Mouse (Mus musculus) MEL (cell line): Measurements from ENCODE around the gene Npcd. TPM values are rescaled to one million over a fixed set of nuclear protein-coding genes. Genes with fewer than 3 reads are reported as not detected.
A peak's percentile ranks its signal among the peaks of the same experiment; 100 is the strongest.

Experiments
- DNase-seq: peaks from one replicate; pipeline ENCODE4 v3.0.0; 2011; ENCODE audit warnings: low read depth, low spot score
- H3K27ac ChIP-seq: 2 replicates; pipeline ENCODE4 v1.5.1; 2012; ENCODE audit warnings: low read depth, mild to moderate bottlenecking, control low read depth, low read length, moderate library complexity; ENCODE audit not compliant: control insufficient read depth
- H3K27me3 ChIP-seq, 2 experiments: fragments of 150-350 bp in 1 of 2; sonication (generic) in 1 of 2; 2 replicates each; pipeline ENCODE4 v1.6.1; 2012; ENCODE audit warnings: low read length in 2 of 2, mild to moderate bottlenecking in 2 of 2, improper control_type of control experiment in 1 of 2, moderate library complexity in 1 of 2; ENCODE audit not compliant: insufficient read depth in 2 of 2, control insufficient read depth in 1 of 2
- H3K36me3 ChIP-seq, 2 experiments: 2 replicates each; pipeline ENCODE4 v1.6.1; 2012 to 2014; ENCODE audit warnings: low read length in 2 of 2, improper control_type of control experiment in 1 of 2, inconsistent platforms in 1 of 2, mild to moderate bottlenecking in 1 of 2; ENCODE audit not compliant: insufficient read depth in 2 of 2, control insufficient read depth in 1 of 2
- H3K4me1 ChIP-seq, 2 experiments: fragments of 150-350 bp in 1 of 2; sonication (generic) in 1 of 2; 2 replicates each; pipeline ENCODE4 v1.6.1; 2012; ENCODE audit warnings: low read length in 2 of 2, improper control_type of control experiment in 1 of 2, mild to moderate bottlenecking in 1 of 2; ENCODE audit not compliant: insufficient read depth in 2 of 2, control insufficient read depth in 1 of 2
- H3K4me3 ChIP-seq, 2 experiments: fragments of 150-350 bp in 1 of 2; sonication (generic) in 1 of 2; 2 replicates each; pipeline ENCODE4 v1.5.1; 2012; ENCODE audit warnings: low read depth in 2 of 2, low read length in 2 of 2, mild to moderate bottlenecking in 2 of 2, moderate library complexity in 2 of 2, control low read depth in 1 of 2, improper control_type of control experiment in 1 of 2; ENCODE audit not compliant: control insufficient read depth in 1 of 2, insufficient read depth in 1 of 2
- H3K79me2 ChIP-seq: 2 replicates; pipeline ENCODE4 v1.6.1; 2012; ENCODE audit warnings: mild to moderate bottlenecking, low read length, moderate library complexity; ENCODE audit not compliant: control insufficient read depth, poor library complexity, insufficient read depth
- H3K9ac ChIP-seq: 2 replicates; pipeline ENCODE4 v1.6.1; 2012; ENCODE audit warnings: low read depth, mild to moderate bottlenecking, control low read depth, low read length, moderate library complexity; ENCODE audit not compliant: control insufficient read depth, poor library complexity, severe bottlenecking
- H3K9me3 ChIP-seq: fragments of 150-350 bp; sonication (generic); replicated peaks from 2 replicates; pipeline ENCODE4 v1.6.1; 2012; ENCODE audit warnings: mild to moderate bottlenecking, low read length, improper control_type of control experiment, moderate library complexity; ENCODE audit not compliant: insufficient read depth
- BHLHE40 ChIP-seq: IDR thresholded peaks from 2 replicates; pipeline ENCODE4 v1.6.1; 2012; ENCODE audit warnings: low read depth, mild to moderate bottlenecking, inconsistent platforms, low read length, improper control_type of control experiment, borderline replicate concordance
- CHD2 ChIP-seq: IDR thresholded peaks from 2 replicates; pipeline ENCODE4 v1.6.1; 2011; ENCODE audit warnings: low read length, improper control_type of control experiment
- CTCF ChIP-seq, 3 experiments: IDR thresholded peaks in 2 of 3; conservative IDR thresholded peaks in 1 of 3; 2 replicates each; pipeline ENCODE4 v1.5.1; 2011 to 2012; ENCODE audit warnings: low read length in 3 of 3, low read depth in 2 of 3, mild to moderate bottlenecking in 2 of 3, improper control_type of control experiment in 1 of 3, inconsistent platforms in 1 of 3, mixed read lengths in 1 of 3, moderate library complexity in 1 of 3; ENCODE audit not compliant: control insufficient read depth in 1 of 3, insufficient read depth in 1 of 3, poor library complexity in 1 of 3, severe bottlenecking in 1 of 3
- ELF1 ChIP-seq: IDR thresholded peaks from 2 replicates; pipeline ENCODE4 v1.6.1; 2014; ENCODE audit warnings: low read depth, mild to moderate bottlenecking, inconsistent platforms, low read length, improper control_type of control experiment, moderate library complexity
- ETS1 ChIP-seq: IDR thresholded peaks from 2 replicates; pipeline ENCODE4 v1.6.1; 2012; ENCODE audit warnings: low read depth, mild to moderate bottlenecking, inconsistent platforms, low read length, improper control_type of control experiment, moderate library complexity
- GABPA ChIP-seq: IDR thresholded peaks from 2 replicates; pipeline ENCODE4 v1.6.1; 2012; ENCODE audit warnings: low read depth, mild to moderate bottlenecking, inconsistent platforms, low read length, improper control_type of control experiment, moderate library complexity
- GATA1 ChIP-seq: IDR thresholded peaks from 2 replicates; pipeline ENCODE4 v1.6.1; 2011; ENCODE audit warnings: low read depth, low read length, improper control_type of control experiment
- MEF2A ChIP-seq: IDR thresholded peaks from 2 replicates; pipeline ENCODE4 v1.6.1; 2014; ENCODE audit warnings: low read depth, mild to moderate bottlenecking, inconsistent platforms, low read length, improper control_type of control experiment; ENCODE audit not compliant: poor library complexity, insufficient replicate concordance, severe bottlenecking; ENCODE audit errors: extremely low read depth
- MXI1 ChIP-seq: IDR thresholded peaks from 2 replicates; pipeline ENCODE4 v1.6.1; 2011; ENCODE audit warnings: mild to moderate bottlenecking, low read depth, low read length, improper control_type of control experiment
- MYC ChIP-seq: IDR thresholded peaks from 2 replicates; pipeline ENCODE4 v1.6.1; 2011; ENCODE audit warnings: low read depth, mild to moderate bottlenecking, low read length, improper control_type of control experiment, moderate library complexity
- NELFE ChIP-seq: IDR thresholded peaks from 2 replicates; pipeline ENCODE4 v1.6.1; 2011; ENCODE audit warnings: low read depth, low read length, improper control_type of control experiment
- NRF1 ChIP-seq: IDR thresholded peaks from 2 replicates; pipeline ENCODE4 v1.6.1; 2014; ENCODE audit warnings: low read depth, mild to moderate bottlenecking, inconsistent platforms, low read length, improper control_type of control experiment, moderate library complexity; ENCODE audit not compliant: poor library complexity, insufficient read depth, severe bottlenecking
- POLR2A ChIP-seq, 2 experiments: IDR thresholded peaks; 2 replicates each; pipeline ENCODE4 v1.6.1; 2011 to 2012; ENCODE audit warnings: low read length in 2 of 2, mild to moderate bottlenecking in 2 of 2, control low read depth in 1 of 2, improper control_type of control experiment in 1 of 2, low read depth in 1 of 2, moderate library complexity in 1 of 2; ENCODE audit not compliant: control insufficient read depth in 1 of 2, insufficient read depth in 1 of 2, poor library complexity in 1 of 2
- POLR2AphosphoS2 ChIP-seq: IDR thresholded peaks from 2 replicates; pipeline ENCODE4 v1.6.1; 2011; ENCODE audit warnings: low read length, improper control_type of control experiment
- POLR2AphosphoS5 ChIP-seq: IDR thresholded peaks from 2 replicates; pipeline ENCODE4 v1.6.1; 2012; ENCODE audit warnings: low read depth, borderline replicate concordance, mild to moderate bottlenecking, inconsistent platforms, low read length, moderate library complexity, mixed read lengths
- RAD21 ChIP-seq: IDR thresholded peaks from 2 replicates; pipeline ENCODE4 v1.6.1; 2011; ENCODE audit warnings: mild to moderate bottlenecking, low read depth, low read length, improper control_type of control experiment
- RCOR1 ChIP-seq: IDR thresholded peaks from 2 replicates; pipeline ENCODE4 v1.6.1; 2012; ENCODE audit warnings: low read depth, mild to moderate bottlenecking, inconsistent platforms, low read length, improper control_type of control experiment
- SIN3A ChIP-seq: IDR thresholded peaks from 2 replicates; pipeline ENCODE4 v1.6.1; 2012; ENCODE audit warnings: low read length, improper control_type of control experiment, inconsistent platforms
- TBP ChIP-seq: IDR thresholded peaks from 2 replicates; pipeline ENCODE4 v1.8.0; 2011; ENCODE audit warnings: low read depth, low read length, improper control_type of control experiment
- ZNF384 ChIP-seq: IDR thresholded peaks from 2 replicates; pipeline ENCODE4 v1.6.1; 2012; ENCODE audit warnings: low read depth, mild to moderate bottlenecking, inconsistent platforms, low read length, improper control_type of control experiment
- polyA plus RNA-seq, 2 experiments: library from polyadenylated mRNA; stranded (reverse) in 1 of 2; unstranded in 1 of 2; fragments of >175 nt in 1 of 2; fragments of >200 nt in 1 of 2; gene quantifications; 2 replicates each; pipeline versions ENCODE4 v1.2.1 to v1.2.4; 2012; ENCODE audit warnings: low replicate concordance in 2 of 2, low read depth in 1 of 2; ENCODE audit not compliant: insufficient read length in 2 of 2, insufficient read depth in 1 of 2, missing spikeins in 1 of 2
- total RNA-seq: library from RNA; depleted of rRNA; stranded (reverse); fragments of 300-350 nt; gene quantifications from 2 replicates; pipeline ENCODE4 v1.2.3, GENCODE M21; 2012

The Npcd gene
- total and polyA plus RNA-seq, 3 experiments, result not detected

DNA sequence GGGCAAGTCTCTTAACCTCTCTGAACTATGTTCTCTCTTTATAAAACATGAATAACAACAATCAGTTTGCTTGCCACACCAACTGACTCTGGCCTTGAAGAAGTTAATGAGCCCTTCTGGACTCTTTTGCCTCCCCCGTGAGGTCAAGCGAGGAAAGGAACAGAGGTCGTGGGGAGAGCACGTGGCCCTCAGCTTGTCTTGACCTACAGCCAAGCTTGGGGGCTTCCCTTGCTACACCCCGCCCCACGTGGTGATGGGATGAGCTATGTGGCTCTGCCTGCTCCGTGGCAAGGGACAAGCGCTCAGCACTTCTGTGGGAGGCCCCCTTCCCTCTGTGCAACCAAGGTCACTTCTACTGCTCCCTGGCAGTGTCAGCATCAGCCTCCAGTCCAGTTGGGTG is 89.3 kb downstream of the Npcd start:
- TF ChIP-seq NELFE (no peak), ZNF384 (no peak), BHLHE40 (no peak), POLR2AphosphoS5 (no peak), POLR2A (IDR thresholded peaks at IDR 0.05; ENCODE audit: control insufficient read depth in 1 of 2, insufficient read depth in 1 of 2, low read depth in 1 of 2, low read length in 2 of 2, poor library complexity in 1 of 2) (no peak), MXI1 (no peak), RAD21 (no peak), ELF1 (no peak), TBP (no peak)
- Histone ChIP-seq H3K79me2 (no peaks in the 10 kb centered on the region; the same call in 1 of the 2 replicates), H3K27me3 (no peaks in the 10 kb centered on the region), H3K4me3 (no peak overlapping the region), H3K9ac (no peak overlapping the region), H3K4me1 (peaks cover 0 to 16% of the 10 kb centered on the region in 2 experiments; a peak in 2 of 4 replicates), H3K27ac (no peak overlapping the region), H3K9me3 (no peaks in the 10 kb centered on the region), H3K36me3 (peaks cover 0 to 11% of the 10 kb centered on the region in 2 experiments; a peak in 2 of 4 replicates)
- DNase-seq, result no peak

DNA sequence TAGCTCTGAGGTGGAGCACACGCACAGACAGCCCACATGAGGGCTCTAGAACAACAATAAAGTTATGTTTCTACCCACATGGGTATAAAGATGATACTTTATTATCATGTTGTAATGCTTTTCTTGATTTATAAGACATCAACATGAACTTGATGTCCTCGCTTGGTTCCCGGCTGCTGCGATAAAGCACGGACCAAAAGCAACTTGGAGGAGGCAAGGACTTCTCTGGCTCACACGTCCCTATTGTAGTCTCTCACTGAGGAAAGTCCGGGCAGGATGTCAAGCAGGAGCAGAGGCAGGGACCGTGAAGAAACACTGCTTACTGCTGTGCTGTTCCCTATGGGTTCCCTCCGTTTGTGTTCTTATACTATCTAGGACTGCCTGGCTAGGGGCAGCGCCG is 90.0 kb downstream of the Npcd start:
- Histone ChIP-seq H3K79me2 (no peaks in the 10 kb centered on the region; the same call in 1 of the 2 replicates), H3K27ac (no peak overlapping the region), H3K9me3 (no peaks in the 10 kb centered on the region), H3K27me3 (no peaks in the 10 kb centered on the region), H3K36me3 (peaks cover 0 to 11% of the 10 kb centered on the region in 2 experiments; a peak in 2 of 4 replicates), H3K4me1 (peaks cover 0 to 16% of the 10 kb centered on the region in 2 experiments; a peak in 2 of 4 replicates), H3K4me3 (no peak overlapping the region), H3K9ac (no peak overlapping the region)
- no peak for TF ChIP-seq POLR2AphosphoS2
- no peak for TF ChIP-seq ELF1
- no peak for TF ChIP-seq CHD2
- no peak for TF ChIP-seq NRF1
- TF ChIP-seq BHLHE40, result no peak
- TF ChIP-seq GATA1, result no peak
- TF ChIP-seq ZNF384, result no peak
- TF ChIP-seq MEF2A, result no peak
- no peak for DNase-seq

- Histone ChIP-seq H3K79me2 (no peaks in the 10 kb centered on the region; the same call in 1 of the 2 replicates), H3K9ac (peak overlapping the region; percentile 74), H3K27me3 (no peaks in the 10 kb centered on the region), H3K4me3 (peak overlapping the region; percentile 65 to 82), H3K36me3 (peaks cover 0 to 11% of the 10 kb centered on the region in 2 experiments; a peak in 2 of 4 replicates), H3K4me1 (peaks cover 0 to 16% of the 10 kb centered on the region in 2 experiments; a peak in 2 of 4 replicates), H3K9me3 (no peaks in the 10 kb centered on the region), H3K27ac (no peak overlapping the region)
- DNase-seq, result no peak
- no peak for TF ChIP-seq ETS1
- TF ChIP-seq TBP, result no peak
- TF ChIP-seq CTCF (IDR thresholded peaks at IDR 0.05 in 2 of 3, conservative IDR thresholded peaks at IDR 0.05 in 1 of 3; ENCODE audit: control insufficient read depth in 1 of 3, insufficient read depth in 1 of 3, low read depth in 2 of 3, low read length in 3 of 3, poor library complexity in 1 of 3, severe bottlenecking in 1 of 3), result no peak
- peak; percentile 45; the same call in 1 of the 2 replicates for TF ChIP-seq MYC
- TF ChIP-seq GATA1, result no peak
- no peak for TF ChIP-seq ELF1
- TF ChIP-seq NELFE, result no peak; the same call in 1 of the 2 replicates
- no peak for TF ChIP-seq RCOR1
- no peak for TF ChIP-seq POLR2AphosphoS2
- 0 out of 2 replicates have a peak, but pooled peaks have one; percentile 56 for TF ChIP-seq SIN3A
- TF ChIP-seq MEF2A, result no peak
- TF ChIP-seq GABPA, result no peak
Measured at GRCm38 (mm10) chr15:79742706-79743023, 91.4 kb downstream of the Npcd start.
